Mouse (Mus musculus): ENCODE measurements around the gene Hmgb3.
"Not testable (repeated sequence)": the region's sequence is repeated elsewhere in the genome, so short reads cannot be mapped to it uniquely, and the experiment has no call there.

Hmgb3 gene

GRCm38 (mm10) chrX:71555415-71556114 is at the start of gene Hmgb3:
Hmgb3 (plus strand) TSS chrX:71555918.
- peak; percentile 85 for DNase-seq (ENCODE audit: low spot score)

DNA sequence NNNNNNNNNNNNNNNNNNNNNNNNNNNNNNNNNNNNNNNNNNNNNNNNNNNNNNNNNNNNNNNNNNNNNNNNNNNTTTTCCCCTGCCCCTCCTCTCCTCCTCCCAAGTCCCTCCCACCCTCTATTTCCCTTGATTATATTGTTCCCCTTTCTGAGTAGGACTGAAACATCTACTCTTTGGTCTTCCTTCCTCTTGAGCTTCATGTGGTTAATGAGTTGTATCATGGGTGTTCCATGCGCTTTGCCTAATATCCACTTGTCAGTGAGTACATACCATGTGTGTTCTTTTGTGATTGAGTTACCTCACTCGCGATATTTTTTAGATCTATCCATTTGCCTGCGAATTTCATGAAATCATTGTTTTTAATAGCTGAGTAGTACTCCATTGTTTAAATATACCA is 49.1 kb upstream of the Hmgb3 start:
- DNase-seq (ENCODE audit: low spot score) = not testable (repeated sequence)

- DNase-seq (ENCODE audit: low spot score) = no peak
Observed at GRCm38 (mm10) chrX:71519252-71519651, 36.5 kb upstream of the Hmgb3 start.

GRCm38 (mm10) chrX:71522889-71523288 is 32.8 kb upstream of the Hmgb3 start:
- DNase-seq (ENCODE audit: low spot score) = no peak

GRCm38 (mm10) chrX:71524310-71524709 is 31.4 kb upstream of the Hmgb3 start:
- DNase-seq (ENCODE audit: low spot score) = no peak

DNA sequence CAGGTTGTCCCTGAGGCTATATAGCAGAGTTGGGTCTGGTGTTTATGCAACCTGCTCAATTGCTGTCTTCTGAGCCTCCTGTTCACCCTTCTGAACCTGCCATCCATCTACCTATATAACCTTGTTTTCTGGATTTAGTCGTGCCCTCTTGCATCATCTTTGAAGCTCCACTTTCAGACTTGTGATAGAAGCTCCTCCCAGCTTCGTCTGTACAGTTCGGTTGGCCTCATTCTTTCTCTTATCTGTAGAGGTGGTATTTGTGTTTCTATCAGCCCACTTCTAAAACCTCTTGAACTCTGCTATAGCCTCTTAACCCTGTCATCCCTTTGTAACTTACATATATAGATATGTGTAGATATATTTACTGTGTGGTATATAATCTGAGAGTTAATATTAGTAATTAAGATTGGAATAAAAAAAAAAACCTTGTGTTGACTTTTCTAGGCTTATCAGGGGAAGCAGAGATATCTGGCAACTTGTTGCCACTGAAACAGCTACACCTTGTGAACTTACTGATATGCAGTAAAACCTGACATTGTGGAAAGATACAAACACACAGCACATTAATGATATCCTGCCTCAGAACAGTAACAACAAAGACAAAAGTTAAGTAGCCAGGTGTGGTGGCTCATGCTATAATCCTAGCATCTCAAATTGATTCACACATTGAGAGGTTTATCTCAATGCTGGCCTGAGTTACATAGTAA is 30.0 kb upstream of the Hmgb3 start:
- no peak for DNase-seq (ENCODE audit: low spot score)

- no peak for DNase-seq (ENCODE audit: low spot score)
Observed at GRCm38 (mm10) chrX:71527461-71527860, 28.3 kb upstream of the Hmgb3 start.

DNA sequence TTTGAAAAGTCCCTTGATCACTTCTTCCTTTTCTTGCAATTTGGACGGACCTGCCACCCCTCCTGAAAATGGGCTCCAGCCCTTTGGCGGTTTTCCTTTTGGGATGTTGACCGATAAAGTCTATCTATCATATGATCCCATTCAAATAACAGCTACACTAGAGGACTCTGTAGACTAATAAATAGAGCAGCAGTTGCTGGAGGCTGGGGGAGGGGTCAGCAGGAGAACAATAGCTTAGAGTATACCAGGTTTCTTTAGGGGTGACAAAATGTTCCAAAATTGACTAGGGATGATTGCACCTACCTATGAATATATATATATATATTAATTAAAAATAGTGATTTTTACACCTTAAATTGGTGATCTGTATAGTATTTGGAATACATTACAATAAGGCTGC is 27.6 kb upstream of the Hmgb3 start:
- no peak for DNase-seq (ENCODE audit: low spot score)

DNA sequence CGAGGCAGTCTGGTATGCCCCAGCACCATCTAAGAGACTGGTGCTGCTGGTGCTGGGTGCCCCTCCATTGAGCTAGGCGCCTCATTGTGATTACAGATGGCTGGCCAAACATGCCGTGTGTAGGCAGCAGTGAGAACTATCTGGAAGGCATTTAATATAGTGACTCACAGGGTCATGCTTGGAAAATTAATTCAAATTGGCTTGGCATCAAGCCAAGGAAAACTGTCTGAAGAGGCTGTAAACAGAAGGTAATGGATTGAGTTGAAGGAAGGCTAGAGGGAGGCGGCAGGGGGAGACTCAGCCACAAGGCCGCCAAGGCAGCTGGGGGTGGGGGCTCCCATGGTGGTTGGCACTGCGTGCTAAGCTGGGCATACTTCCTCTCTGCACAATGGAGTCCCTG is 27.1 kb upstream of the Hmgb3 start:
- peak; percentile 62 for DNase-seq (ENCODE audit: low spot score)

GRCm38 (mm10) chrX:71532635-71533034 is 23.1 kb upstream of the Hmgb3 start:
- no peak for DNase-seq (ENCODE audit: low spot score)

GRCm38 (mm10) chrX:71534102-71534501 is 21.6 kb upstream of the Hmgb3 start:
- DNase-seq (ENCODE audit: low spot score) = no peak

DNA sequence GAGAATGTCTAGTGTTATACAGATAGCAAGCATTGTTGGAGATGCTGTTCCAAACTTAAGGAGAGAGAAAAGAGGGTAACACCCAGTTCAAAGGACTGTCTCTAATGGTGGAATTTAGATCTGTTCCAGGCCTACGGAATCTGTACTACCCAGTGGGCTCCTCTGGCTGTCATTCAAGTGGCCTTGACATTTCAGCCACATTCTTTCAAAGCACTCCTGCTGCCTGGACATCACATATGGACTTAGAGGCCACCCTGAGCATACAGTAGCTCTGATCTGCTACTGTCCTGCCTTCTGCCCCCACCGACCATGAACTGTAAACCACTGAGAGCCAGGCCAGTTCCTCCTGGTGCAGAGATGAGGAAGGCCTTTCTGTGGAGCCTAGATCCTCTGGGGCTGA is 17.9 kb upstream of the Hmgb3 start:
- DNase-seq (ENCODE audit: low spot score) = no peak

DNA sequence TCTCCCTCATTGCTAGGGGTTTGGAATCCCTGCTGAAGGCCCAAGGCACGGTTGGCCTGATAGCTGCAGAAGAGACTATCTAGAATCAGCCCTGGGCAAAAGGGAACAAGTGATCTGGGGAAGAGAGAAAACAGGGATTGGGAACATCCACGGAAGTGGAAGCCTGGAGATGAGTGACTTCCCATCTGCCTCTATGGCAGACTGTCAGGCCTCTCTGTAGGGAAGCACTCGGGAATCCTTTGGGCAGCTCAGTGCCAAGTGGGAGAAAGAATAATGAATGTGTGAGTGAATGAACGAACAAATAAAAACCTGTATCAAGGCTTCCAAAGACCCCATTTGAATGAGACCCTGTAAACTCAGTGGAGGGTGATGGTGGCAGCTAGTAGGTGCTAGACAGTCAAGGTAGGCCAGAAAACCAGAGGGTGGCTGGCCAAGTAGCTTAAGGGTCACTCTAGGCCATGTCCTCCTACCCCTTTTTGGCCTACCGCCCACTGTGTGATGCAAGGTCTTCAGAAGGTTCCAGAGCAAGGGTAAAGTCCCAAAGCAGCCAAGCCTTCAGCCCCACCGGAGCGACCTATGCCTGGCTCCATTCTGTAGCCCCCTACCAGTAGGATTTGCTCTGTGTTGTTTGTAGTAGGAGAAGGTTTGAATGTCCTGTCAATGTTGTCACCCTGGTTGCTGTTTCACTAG is 14.8 kb upstream of the Hmgb3 start:
- no peak for DNase-seq (ENCODE audit: low spot score)

- DNase-seq (ENCODE audit: low spot score) = no peak
Observed at GRCm38 (mm10) chrX:71544731-71545130, 11.0 kb upstream of the Hmgb3 start.

- DNase-seq (ENCODE audit: low spot score) = no peak
Observed at GRCm38 (mm10) chrX:71545163-71545562, 10.6 kb upstream of the Hmgb3 start.

DNA sequence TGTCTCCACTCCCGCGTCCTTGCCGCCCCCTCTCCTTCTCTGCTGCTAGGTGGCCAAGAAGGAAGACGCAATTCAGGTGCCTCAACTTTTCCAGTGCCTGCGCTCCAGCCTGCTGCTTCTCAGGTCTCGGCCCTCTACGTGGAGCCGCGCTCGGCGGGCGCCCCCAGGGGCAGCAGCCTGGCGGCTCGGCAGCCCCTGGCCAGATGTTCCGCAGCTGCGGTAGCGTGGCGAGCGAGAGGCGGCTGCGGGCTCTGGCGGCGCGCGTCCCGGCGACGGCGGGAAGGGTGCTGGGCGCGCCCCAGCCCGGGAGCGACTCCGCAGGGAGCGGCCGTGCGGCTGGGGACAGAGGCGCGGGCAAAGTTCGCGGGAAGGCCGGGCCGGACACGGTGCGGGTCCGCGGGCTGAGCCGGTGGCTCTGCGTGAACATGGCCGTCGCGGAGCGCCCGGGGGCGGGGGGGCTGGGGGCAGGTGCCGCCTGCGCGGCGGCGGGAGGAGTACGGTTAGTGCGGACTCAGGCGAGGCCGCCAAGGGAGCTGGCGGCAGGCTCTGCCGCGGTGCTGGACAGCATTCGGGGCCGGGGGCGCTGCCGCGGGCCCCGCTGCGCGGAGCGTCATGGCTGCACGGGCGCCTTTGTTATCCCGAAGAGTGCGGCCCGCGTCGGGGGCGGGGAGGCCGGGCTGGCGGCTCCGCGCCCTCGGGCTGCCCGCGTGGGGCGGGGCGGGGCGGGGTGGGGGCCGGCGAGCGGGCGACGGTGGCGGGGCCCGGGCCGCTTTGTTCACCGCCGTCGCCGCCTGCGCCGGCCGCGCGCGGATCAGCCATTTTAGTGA is 610 bp downstream of the Hmgb3 start:
- DNase-seq (ENCODE audit: low spot score) = peak; percentile 11

GRCm38 (mm10) chrX:71556965-71557491 is 1.3 kb downstream of the Hmgb3 start:
- no peak for DNase-seq (ENCODE audit: low spot score)

DNA sequence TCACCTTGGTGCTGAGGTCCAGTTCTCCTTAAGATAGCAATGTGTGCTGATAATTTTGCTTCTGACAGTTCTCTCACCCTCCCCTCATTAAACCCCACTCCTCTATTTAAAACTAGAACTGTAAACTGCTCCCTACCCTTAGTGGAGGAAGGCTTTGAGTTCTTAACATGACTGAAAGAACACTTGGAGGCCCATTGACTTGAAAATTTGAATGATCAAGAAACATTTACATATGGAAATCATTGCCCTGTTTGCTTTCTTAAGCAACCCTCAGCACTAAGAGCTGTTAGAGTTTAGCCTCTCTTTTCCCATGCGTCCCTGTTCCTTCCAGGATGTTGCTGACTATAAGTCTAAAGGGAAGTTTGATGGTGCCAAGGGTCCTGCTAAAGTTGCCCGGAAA is 3.6 kb downstream of the Hmgb3 start:
- DNase-seq (ENCODE audit: low spot score) = no peak

DNA sequence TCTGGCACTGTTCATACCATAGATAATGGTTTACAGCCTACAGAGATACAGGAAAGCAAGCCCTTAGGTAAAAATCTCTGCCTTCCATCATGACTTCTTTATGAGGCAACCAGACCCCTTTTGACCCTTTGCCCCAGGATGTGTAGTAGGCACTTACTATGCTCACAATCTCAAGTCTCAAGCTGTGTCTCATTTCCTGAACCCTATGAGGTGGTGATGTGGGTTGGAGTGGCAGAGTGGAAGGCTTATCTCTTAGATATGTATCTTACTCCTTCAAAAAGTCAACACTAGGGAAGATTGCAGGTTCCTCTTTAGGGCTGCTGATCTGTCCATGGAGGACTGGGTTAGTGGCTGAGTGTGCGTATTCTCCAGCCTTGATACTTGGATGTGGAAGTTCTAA is 5.1 kb downstream of the Hmgb3 start:
- DNase-seq (ENCODE audit: low spot score) = no peak

GRCm38 (mm10) chrX:71573132-71573900 is 17.6 kb downstream of the Hmgb3 start:
- no peak for DNase-seq (ENCODE audit: low spot score)

DNA sequence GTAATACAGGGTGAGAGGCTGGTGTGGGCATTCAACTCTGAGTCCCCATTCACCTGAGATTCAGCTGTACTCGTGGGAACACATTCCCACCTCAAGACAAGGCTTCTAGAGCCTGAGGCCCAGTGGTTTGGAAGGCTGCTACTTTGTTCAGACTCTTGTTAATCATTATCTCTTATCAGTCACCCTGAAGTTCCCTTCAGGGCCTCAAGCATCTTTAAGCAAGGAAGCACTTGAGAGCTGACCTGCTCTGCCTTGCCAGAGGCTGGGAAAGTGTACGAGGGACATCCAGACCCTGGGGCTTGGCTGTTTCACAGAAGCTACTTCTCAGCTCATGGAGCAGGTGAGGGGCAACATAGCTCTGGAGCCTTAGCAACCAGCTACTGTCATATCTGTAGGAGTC is 19.8 kb downstream of the Hmgb3 start:
- DNase-seq (ENCODE audit: low spot score) = no peak

Measured in MN1 (cell line).